Mouse (Mus musculus): ENCODE results near the gene Tspear. TPM values are rescaled to one million over a fixed set of nuclear protein-coding genes. Genes with fewer than 3 reads are reported as not detected.

Tspear gene
- polyA plus RNA-seq, 1 experiment = 0.55 TPM

- DNase-seq (ENCODE audit: low read depth in 1 of 2, low spot score in 2 of 2) = no peak
Measured at GRCm38 (mm10) chr10:77895562-77895961, 209.2 kb downstream of the Tspear start.

GRCm38 (mm10) chr10:77900126-77900525 lies 213.8 kb downstream of the Tspear start:
- no peak overlapping the region for H3K27ac ChIP-seq (ENCODE audit: insufficient read depth, low read length)
- H3K4me1 ChIP-seq (ENCODE audit: control insufficient read depth, insufficient read depth, insufficient read length) = peaks cover 5% of the 10 kb centered on the region; the same call in 1 of the 2 replicates
- TF ChIP-seq POLR2A (IDR thresholded peaks at IDR 0.05; ENCODE audit: low read depth, low read length) (no peak), CTCF (IDR thresholded peaks at IDR 0.05; ENCODE audit: extremely low read depth, insufficient read depth, insufficient read length, insufficient replicate concordance) (no peak)
- DNase-seq (ENCODE audit: low read depth in 1 of 2, low spot score in 2 of 2) = no peak
- no peak overlapping the region for H3K4me3 ChIP-seq (ENCODE audit: extremely low read depth, insufficient read depth, insufficient read length)
- H3K36me3 ChIP-seq (ENCODE audit: control insufficient read depth, insufficient read depth, low read length) = no peaks in the 10 kb centered on the region
- H3K27me3 ChIP-seq (ENCODE audit: control insufficient read depth, insufficient read depth, low read length) = peaks cover 16% of the 10 kb centered on the region
- WGBS = 67% methylated on average over 7 of the region's 7 CpGs

More at GRCm38 (mm10) chr10:77895562-77895961, 209.2 kb downstream of the Tspear start:
- Histone ChIP-seq H3K36me3 (ENCODE audit: control insufficient read depth, insufficient read depth, low read length) (no peaks in the 10 kb centered on the region), H3K4me1 (ENCODE audit: control insufficient read depth, insufficient read depth, insufficient read length) (no peaks in the 10 kb centered on the region), H3K27ac (ENCODE audit: insufficient read depth, low read length) (no peak overlapping the region), H3K4me3 (ENCODE audit: extremely low read depth, insufficient read depth, insufficient read length) (no peak overlapping the region), H3K27me3 (ENCODE audit: control insufficient read depth, insufficient read depth, low read length) (no peaks in the 10 kb centered on the region)
- WGBS = 76% methylated on average over 5 of the region's 5 CpGs
- no peak for TF ChIP-seq POLR2A (IDR thresholded peaks at IDR 0.05; ENCODE audit: low read depth, low read length)
- no peak for TF ChIP-seq CTCF (IDR thresholded peaks at IDR 0.05; ENCODE audit: extremely low read depth, insufficient read depth, insufficient read length, insufficient replicate concordance)

GRCm38 (mm10) chr10:77900903-77901818 lies 214.8 kb downstream of the Tspear start:
- H3K36me3 ChIP-seq (ENCODE audit: control insufficient read depth, insufficient read depth, low read length) = no peaks in the 10 kb centered on the region
- no peak overlapping the region for H3K4me3 ChIP-seq (ENCODE audit: extremely low read depth, insufficient read depth, insufficient read length)
- 88% methylated on average over 27 of the region's 27 CpGs for WGBS
- H3K27me3 ChIP-seq (ENCODE audit: control insufficient read depth, insufficient read depth, low read length) = peaks cover 16% of the 10 kb centered on the region
- no peak for DNase-seq (ENCODE audit: low read depth in 1 of 2, low spot score in 2 of 2)
- no peak overlapping the region for H3K27ac ChIP-seq (ENCODE audit: insufficient read depth, low read length)
- TF ChIP-seq CTCF (IDR thresholded peaks at IDR 0.05; ENCODE audit: extremely low read depth, insufficient read depth, insufficient read length, insufficient replicate concordance) (no peak), POLR2A (IDR thresholded peaks at IDR 0.05; ENCODE audit: low read depth, low read length) (no peak)
- peaks cover 5% of the 10 kb centered on the region; the same call in 1 of the 2 replicates for H3K4me1 ChIP-seq (ENCODE audit: control insufficient read depth, insufficient read depth, insufficient read length)

GRCm38 (mm10) chr10:77901871-77902210 lies 215.5 kb downstream of the Tspear start:
- no peaks in the 10 kb centered on the region for H3K36me3 ChIP-seq (ENCODE audit: control insufficient read depth, insufficient read depth, low read length)
- DNase-seq (ENCODE audit: low read depth in 1 of 2, low spot score in 2 of 2) = no peak
- TF ChIP-seq CTCF (IDR thresholded peaks at IDR 0.05; ENCODE audit: extremely low read depth, insufficient read depth, insufficient read length, insufficient replicate concordance) (no peak), POLR2A (IDR thresholded peaks at IDR 0.05; ENCODE audit: low read depth, low read length) (no peak)
- no peak overlapping the region for H3K27ac ChIP-seq (ENCODE audit: insufficient read depth, low read length)
- peak overlapping the region; percentile 45; the same call in 1 of the 2 replicates for H3K4me3 ChIP-seq (ENCODE audit: extremely low read depth, insufficient read depth, insufficient read length)
- H3K27me3 ChIP-seq (ENCODE audit: control insufficient read depth, insufficient read depth, low read length) = peaks cover 16% of the 10 kb centered on the region
- H3K4me1 ChIP-seq (ENCODE audit: control insufficient read depth, insufficient read depth, insufficient read length) = peaks cover 5% of the 10 kb centered on the region; the same call in 1 of the 2 replicates
- WGBS = 11% methylated on average over 14 of the region's 14 CpGs

GRCm38 (mm10) chr10:77902211-77902893 lies 216.0 kb downstream of the Tspear start, which contains the start of gene Lrrc3:
Lrrc3 (minus strand) TSS chr10:77902536.
- DNase-seq (ENCODE audit: low read depth in 1 of 2, low spot score in 2 of 2) = no peak
- Histone ChIP-seq H3K4me3 (ENCODE audit: extremely low read depth, insufficient read depth, insufficient read length) (peak within 1 kb of the TSS; percentile 45), H3K4me1 (ENCODE audit: control insufficient read depth, insufficient read depth, insufficient read length) (peaks cover 5% of the 10 kb centered on the region; the same call in 1 of the 2 replicates), H3K27me3 (ENCODE audit: control insufficient read depth, insufficient read depth, low read length) (peaks cover 16% of the 10 kb centered on the region), H3K36me3 (ENCODE audit: control insufficient read depth, insufficient read depth, low read length) (no peaks in the 10 kb centered on the region), H3K27ac (ENCODE audit: insufficient read depth, low read length) (no peak within 1 kb of the TSS)
- WGBS = 3% methylated on average over 44 of the region's 46 CpGs
- TF ChIP-seq CTCF (IDR thresholded peaks at IDR 0.05; ENCODE audit: extremely low read depth, insufficient read depth, insufficient read length, insufficient replicate concordance) (no peak), POLR2A (IDR thresholded peaks at IDR 0.05; ENCODE audit: low read depth, low read length) (no peak)

- peaks cover 5% of the 10 kb centered on the region; the same call in 1 of the 2 replicates for H3K4me1 ChIP-seq (ENCODE audit: control insufficient read depth, insufficient read depth, insufficient read length)
- WGBS = 9% methylated on average over 34 of the region's 35 CpGs
- peak overlapping the region; percentile 33 for H3K4me3 ChIP-seq (ENCODE audit: extremely low read depth, insufficient read depth, insufficient read length)
- H3K27ac ChIP-seq (ENCODE audit: insufficient read depth, low read length) = no peak overlapping the region
- no peaks in the 10 kb centered on the region for H3K36me3 ChIP-seq (ENCODE audit: control insufficient read depth, insufficient read depth, low read length)
- TF ChIP-seq POLR2A (IDR thresholded peaks at IDR 0.05; ENCODE audit: low read depth, low read length) (no peak), CTCF (IDR thresholded peaks at IDR 0.05; ENCODE audit: extremely low read depth, insufficient read depth, insufficient read length, insufficient replicate concordance) (no peak)
- DNase-seq (ENCODE audit: low read depth in 1 of 2, low spot score in 2 of 2) = no peak
- H3K27me3 ChIP-seq (ENCODE audit: control insufficient read depth, insufficient read depth, low read length) = peaks cover 16% of the 10 kb centered on the region
Measured at GRCm38 (mm10) chr10:77902894-77903715, 216.7 kb downstream of the Tspear start.
